Mouse (Mus musculus): ENCODE measurements around the gene Ubn2. TPM values are rescaled to one million over a fixed set of nuclear protein-coding genes. Genes with fewer than 3 reads are reported as not detected.

Ubn2 gene
- polyA plus RNA-seq, 1 experiment, result 25.0 TPM

- TF ChIP-seq CTCF (IDR thresholded peaks at IDR 0.05; ENCODE audit: borderline replicate concordance, insufficient read depth, low read depth, low read length), result no peak
- TF ChIP-seq POLR2A (IDR thresholded peaks at IDR 0.05; ENCODE audit: borderline replicate concordance, insufficient read depth, low read length), result no peak
- peaks cover 7% of the 10 kb centered on the region for H3K4me1 ChIP-seq (ENCODE audit: control insufficient read depth, insufficient read depth, low read length)
- under 1% methylated on average over 32 of the region's 32 CpGs for WGBS
- no peaks in the 10 kb centered on the region for H3K27me3 ChIP-seq (ENCODE audit: control insufficient read depth, insufficient read depth, low read length)
- DNase-seq, result peak; percentile 98 to 99
- H3K27ac ChIP-seq (ENCODE audit: insufficient read depth, low read length), result peak overlapping the region; percentile 6; the same call in 1 of the 2 replicates
- peak overlapping the region; percentile 77 for H3K4me3 ChIP-seq (replicated peaks; ENCODE audit: insufficient read depth, low read depth, low read length)
Measured at GRCm38 (mm10) chr6:38551989-38552635, 118.4 kb downstream of the Ubn2 start.

- H3K4me1 ChIP-seq (ENCODE audit: control insufficient read depth, insufficient read depth, low read length), result peaks cover 7% of the 10 kb centered on the region
- 10% methylated on average over 5 of the region's 5 CpGs for WGBS
- H3K27me3 ChIP-seq (ENCODE audit: control insufficient read depth, insufficient read depth, low read length), result no peaks in the 10 kb centered on the region
- H3K27ac ChIP-seq (ENCODE audit: insufficient read depth, low read length), result no peak overlapping the region
- no peak for DNase-seq
- TF ChIP-seq CTCF (IDR thresholded peaks at IDR 0.05; ENCODE audit: borderline replicate concordance, insufficient read depth, low read depth, low read length) (no peak), POLR2A (IDR thresholded peaks at IDR 0.05; ENCODE audit: borderline replicate concordance, insufficient read depth, low read length) (no peak)
- peak overlapping the region; percentile 77 for H3K4me3 ChIP-seq (replicated peaks; ENCODE audit: insufficient read depth, low read depth, low read length)
Measured at GRCm38 (mm10) chr6:38552636-38553000, 118.9 kb downstream of the Ubn2 start.

Other genes with a start within 250 kb of the Ubn2 start
- gene D630045J12Rik, start 179.9 kb upstream of the Ubn2 start, polyA plus RNA-seq (2012; rRNA removed), result 15.9 TPM in 2 replicates
- gene Zc3hav1l, start 134.7 kb upstream of the Ubn2 start, polyA plus RNA-seq (2012; rRNA removed), result 2.9 and 3.1 TPM in 2 replicates
- gene Zc3hav1, start 79.3 kb upstream of the Ubn2 start, polyA plus RNA-seq (2012; rRNA removed), result 5.0 TPM in 2 replicates
- gene Ttc26, start 52.5 kb upstream of the Ubn2 start, polyA plus RNA-seq (2012; rRNA removed), result 2.4 and 2.9 TPM in 2 replicates
- gene Fmc1, start 99.6 kb downstream of the Ubn2 start, polyA plus RNA-seq (2012; rRNA removed), result 205 and 213 TPM in 2 replicates
- gene Luc7l2, start 117.4 kb downstream of the Ubn2 start, polyA plus RNA-seq (2012; rRNA removed), result 193 and 194 TPM in 2 replicates
- gene Klrg2, start 203.3 kb downstream of the Ubn2 start, polyA plus RNA-seq (2012; rRNA removed), result 0.73 and 1.0 TPM in 2 replicates
- gene Clec2l, start 229.1 kb downstream of the Ubn2 start, polyA plus RNA-seq (2012; rRNA removed), result 226 and 246 TPM in 2 replicates

All from cerebellum, adult 2 months (tissue).